ENCODE assay signal across 36 mouse cellular contexts in the genomic region with DNA sequence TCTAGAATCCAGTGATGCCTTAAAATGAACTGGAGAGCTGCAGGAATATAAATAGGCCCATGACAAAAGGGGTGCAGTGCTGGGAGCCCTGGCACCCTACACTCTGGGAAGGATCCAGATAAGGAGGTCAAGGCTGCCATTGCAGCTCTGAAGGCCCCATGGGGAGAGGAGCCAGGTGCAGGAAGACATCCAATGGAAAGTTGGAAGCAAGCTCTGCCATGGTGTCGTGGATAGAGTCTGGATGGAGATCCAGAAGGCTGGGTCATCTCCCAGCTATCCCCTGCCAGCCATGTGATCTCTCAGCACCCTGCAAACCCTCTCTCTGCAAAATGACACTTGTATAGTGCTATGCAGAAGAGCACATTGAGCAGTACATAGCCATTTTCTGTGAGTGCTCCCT. TPM values are rescaled to one million over a fixed set of nuclear protein-coding genes. Genes with fewer than 3 reads are reported as not detected.
DNase-seq lines count a peak whose midpoint lies in the region; ATAC-seq and TF ChIP-seq lines count a peak whose summit lies in the region.
"Had no signal": no experiment of that assay in that cellular context is flagged by ENCODE, and none has a peak within 500 bp of the region (broad histone marks: within the 10 kb centered on the region; RNA-seq: fewer than 3 reads in every experiment).

No protein-coding gene starts in this region.

- 0 out of 2 replicates have a peak overlapping the region, but pooled peaks have one; percentile 4 for H3K9ac ChIP-seq in kidney, embryonic 15.5 days
- H3K9ac ChIP-seq in forebrain, embryonic 16.5 days (replicated peaks; ENCODE audit: low read depth, low read length): no peak overlapping the region
- H3K9ac ChIP-seq: embryonic facial prominence, embryonic 12.5 days; forebrain, embryonic 13.5 days; hindbrain, embryonic 14.5 days; liver, embryonic 15.5 days; lung, embryonic 15.5 days had no signal

- no peaks in the 10 kb centered on the region for H3K27me3 ChIP-seq in kidney, embryonic 15.5 days
- H3K27me3 ChIP-seq in thymus, adult 2 months (ENCODE audit: control insufficient read depth, insufficient read depth, low read length): no peaks in the 10 kb centered on the region
- H3K27me3 ChIP-seq in forebrain, embryonic 16.5 days (replicated peaks; ENCODE audit: control insufficient read depth, insufficient read depth, low read length): no peaks in the 10 kb centered on the region
- H3K27me3 ChIP-seq: embryonic facial prominence, embryonic 12.5 days; forebrain, embryonic 13.5 days; lung, embryonic 15.5 days had no signal

- H3K9me3 ChIP-seq in kidney, embryonic 15.5 days (replicated peaks): no peaks in the 10 kb centered on the region
- no peaks in the 10 kb centered on the region for H3K9me3 ChIP-seq in forebrain, embryonic 16.5 days (ENCODE audit: control insufficient read depth, low read length)
- H3K9me3 ChIP-seq: embryonic facial prominence, embryonic 12.5 days; forebrain, embryonic 13.5 days; G1E; limb, embryonic 10.5 days; liver, embryonic 15.5 days; lung, embryonic 15.5 days had no signal

- H3K4me3 ChIP-seq in kidney, embryonic 15.5 days (replicated peaks): no peak overlapping the region
- no peak overlapping the region for H3K4me3 ChIP-seq in thymus, adult 2 months (ENCODE audit: control insufficient read depth, insufficient read depth, low read length)
- no peak overlapping the region for H3K4me3 ChIP-seq in forebrain, embryonic 16.5 days (replicated peaks; ENCODE audit: low read length)
- H3K4me3 ChIP-seq: embryonic facial prominence, embryonic 12.5 days; erythroblast, embryonic 14.5 days; forebrain, embryonic 13.5 days; limb, embryonic 10.5 days; liver, embryonic 15.5 days; lung, embryonic 15.5 days; megakaryocyte, embryonic 14.5 days had no signal

- TF ChIP-seq CTCF in thymus, adult 2 months (IDR thresholded peaks at IDR 0.05; ENCODE audit: borderline replicate concordance, control insufficient read depth, extremely low read depth, insufficient read depth, low read length, poor library complexity): no peak

- ATAC-seq in kidney, embryonic 15.5 days (replicated peaks; ENCODE audit: low FRiP score): no peak
- ATAC-seq in forebrain, embryonic 16.5 days: no peak
- ATAC-seq: forebrain, embryonic 13.5 days; Patski had no signal

- DNase-seq in heart, adult 11 months: peak; percentile 98
- no peak for DNase-seq in heart, postnatal 10 days
- DNase-seq in kidney, postnatal 36 days: no peak
- DNase-seq in gastrocnemius, postnatal 10 days: peak; percentile 74
- no peak for DNase-seq in thymus, adult 2 months
- DNase-seq: adrenal gland, postnatal 36 days; B cell, adult 2 months; kidney, adult 2 months; kidney, postnatal 10 days; liver; lung, postnatal 36 days; midbrain, embryonic 14.5 days; spleen, adult 18-20 months had no signal

- H3K4me2 ChIP-seq in kidney, embryonic 15.5 days: no peak overlapping the region
- H3K4me2 ChIP-seq in forebrain, embryonic 16.5 days (ENCODE audit: low read length): no peak overlapping the region
- H3K4me2 ChIP-seq: embryonic facial prominence, embryonic 12.5 days; forebrain, embryonic 13.5 days; hindbrain, embryonic 14.5 days; liver, embryonic 15.5 days; lung, embryonic 15.5 days had no signal

- H3K27ac ChIP-seq in kidney, embryonic 15.5 days: no peak overlapping the region
- H3K27ac ChIP-seq in thymus, adult 2 months (ENCODE audit: control insufficient read depth, insufficient read depth, low read length): no peak overlapping the region
- no peak overlapping the region for H3K27ac ChIP-seq in forebrain, embryonic 16.5 days (ENCODE audit: low read length)
- H3K27ac ChIP-seq: embryonic facial prominence, embryonic 12.5 days; forebrain, embryonic 13.5 days; hindbrain, embryonic 14.5 days; limb, embryonic 10.5 days; liver, embryonic 15.5 days; lung, embryonic 15.5 days had no signal

- 30% methylated on average over 1 of the region's 1 CpGs for WGBS in kidney, embryonic 15.5 days
- 83% methylated on average over 1 of the region's 1 CpGs for WGBS in thymus, adult 2 months
- WGBS in forebrain, embryonic 16.5 days: 26% methylated on average over 1 of the region's 1 CpGs

- no peak for TF ChIP-seq POLR2A in thymus, adult 2 months (IDR thresholded peaks at IDR 0.05; ENCODE audit: control insufficient read depth, extremely low read depth, insufficient read depth, low read length, poor library complexity)

- H3K36me3 ChIP-seq in kidney, embryonic 15.5 days: no peaks in the 10 kb centered on the region
- no peaks in the 10 kb centered on the region for H3K36me3 ChIP-seq in thymus, adult 2 months (ENCODE audit: control insufficient read depth, insufficient read depth, low read length)
- H3K36me3 ChIP-seq in forebrain, embryonic 16.5 days (ENCODE audit: control insufficient read depth, insufficient read depth): no peaks in the 10 kb centered on the region
- H3K36me3 ChIP-seq: embryonic facial prominence, embryonic 12.5 days; G1E; limb, embryonic 10.5 days; liver, embryonic 15.5 days; lung, embryonic 15.5 days had no signal

- intact Hi-C loops in heart, postnatal 10 days (cut with DNase I): no loop called here

- peaks cover 14% of the 10 kb centered on the region for H3K4me1 ChIP-seq in kidney, embryonic 15.5 days
- H3K4me1 ChIP-seq in thymus, adult 2 months (replicated peaks; ENCODE audit: control insufficient read depth, insufficient read depth, low read length): peaks cover 16% of the 10 kb centered on the region
- peaks cover 12% of the 10 kb centered on the region for H3K4me1 ChIP-seq in forebrain, embryonic 16.5 days (replicated peaks; ENCODE audit: control insufficient read depth, insufficient read depth, low read length)

RNA-seq across cellular contexts. Expression of gene Bcl9l, which starts 8.3 kb away (rescaled TPM):
- 10 to 100 TPM; 66.8 to 73.0 TPM for total RNA-seq in heart, postnatal 10 days (2021)
- polyA plus RNA-seq in kidney, embryonic 15.5 days (2015; fragmentation: Nextera tagmentation; extraction: Ambion mirVana): 11.3 and 11.7 TPM in 2 replicates
- 10 to 100 TPM; 65.4 to 77.6 TPM for total RNA-seq in gastrocnemius, postnatal 10 days (2021)
- polyA plus RNA-seq in thymus, adult 2 months (2012; rRNA removed): 38.7 and 50.4 TPM in 2 replicates
- polyA plus RNA-seq in forebrain, embryonic 16.5 days (2015; fragmentation: Nextera tagmentation; extraction: Ambion mirVana): 13.8 and 15.0 TPM in 2 replicates

RNA-seq across cellular contexts. Expression of gene Upk2, which starts 19.6 kb away (rescaled TPM):
- total RNA-seq in heart, postnatal 10 days (2021): not detected
- polyA plus RNA-seq in kidney, embryonic 15.5 days (2015; fragmentation: Nextera tagmentation; extraction: Ambion mirVana): 0.60 and 2.5 TPM in 2 replicates
- under 1 TPM; 0.38 to 0.65 TPM for total RNA-seq in gastrocnemius, postnatal 10 days (2021)
- 1.4 and 1.6 TPM in 2 replicates for polyA plus RNA-seq in thymus, adult 2 months (2012; rRNA removed)
- not detected in 2 replicates for polyA plus RNA-seq in forebrain, embryonic 16.5 days (2015; fragmentation: Nextera tagmentation; extraction: Ambion mirVana)
- total RNA-seq: adrenal gland, adult 18-20 months; adrenal gland, postnatal 36 days; CH12.LX; G1E; granulocyte monocyte progenitor cell, adult 5-6 weeks; heart, postnatal 36 days; layer of hippocampus, adult 18-20 months; layer of hippocampus, postnatal 14 days; left cerebral cortex, adult 8-10 months had no signal
- polyA plus RNA-seq: erythroblast, embryonic 14.5 days; forebrain, embryonic 13.5 days; frontal cortex, adult 2 months; G1E; hindbrain, embryonic 14.5 days; limb, embryonic 10.5 days; liver, embryonic 15.5 days; midbrain, embryonic 14.5 days; Patski had no signal

RNA-seq across cellular contexts. Expression of gene Foxr1, which starts 33.4 kb away (rescaled TPM):
- not detected for total RNA-seq in heart, postnatal 10 days (2021)
- not detected in 2 replicates for polyA plus RNA-seq in kidney, embryonic 15.5 days (2015; fragmentation: Nextera tagmentation; extraction: Ambion mirVana)
- not detected for total RNA-seq in gastrocnemius, postnatal 10 days (2021)
- polyA plus RNA-seq in thymus, adult 2 months (2012; rRNA removed): 0.08 and 0.22 TPM in 2 replicates
- not detected in 2 replicates for polyA plus RNA-seq in forebrain, embryonic 16.5 days (2015; fragmentation: Nextera tagmentation; extraction: Ambion mirVana)
- total RNA-seq: adrenal gland, adult 18-20 months; adrenal gland, postnatal 36 days; granulocyte monocyte progenitor cell, adult 5-6 weeks; heart, postnatal 36 days; layer of hippocampus, adult 18-20 months; layer of hippocampus, postnatal 14 days; left cerebral cortex, adult 8-10 months had no signal
- polyA plus RNA-seq: cerebellum, adult 2 months; embryonic facial prominence, embryonic 12.5 days; erythroblast, embryonic 14.5 days; forebrain, embryonic 13.5 days; frontal cortex, adult 2 months; G1E; hindbrain, embryonic 14.5 days; intestine, embryonic 14.5 days; kidney, adult 2 months; limb, embryonic 10.5 days; liver, embryonic 15.5 days; lung, embryonic 15.5 days; midbrain, embryonic 14.5 days; neural tube, embryonic 11.5 days; Patski had no signal

RNA-seq across cellular contexts. Expression of gene Ccdc84, which starts 56.0 kb away (rescaled TPM):
- 10 to 100 TPM; 11.6 to 12.0 TPM for total RNA-seq in heart, postnatal 10 days (2021)
- 29.1 and 30.9 TPM in 2 replicates for polyA plus RNA-seq in kidney, embryonic 15.5 days (2015; fragmentation: Nextera tagmentation; extraction: Ambion mirVana)
- total RNA-seq in gastrocnemius, postnatal 10 days (2021): 10 to 100 TPM in 1 of 2 experiments, 1 to 10 TPM in 1; 5.9 to 10.2 TPM
- polyA plus RNA-seq in thymus, adult 2 months (2012; rRNA removed): 30.0 and 30.9 TPM in 2 replicates
- polyA plus RNA-seq in forebrain, embryonic 16.5 days (2015; fragmentation: Nextera tagmentation; extraction: Ambion mirVana): 36.8 and 41.1 TPM in 2 replicates

Comparison
In these comparisons a context has a peak if more than half of its experiments do, and no peak if none do; other contexts are left out.
1. DNase-seq: peak in heart, adult 11 months (single experiment) and gastrocnemius, postnatal 10 days (single experiment); none in heart, postnatal 10 days (0 of 2), kidney, postnatal 36 days (0 of 2) and thymus, adult 2 months (single experiment).